Mouse (Mus musculus): ENCODE results near the gene Aen. TPM values are rescaled to one million over a fixed set of nuclear protein-coding genes. Genes with fewer than 3 reads are reported as not detected.

Aen gene
- polyA plus RNA-seq, 1 experiment from 2014 or later, result 38.7 TPM

- 75% methylated on average over 7 of the region's 7 CpGs for WGBS
- Histone ChIP-seq H3K27ac (no peak overlapping the region), H3K4me3 (no peak overlapping the region), H3K27me3 (no peaks in the 10 kb centered on the region), H3K4me2 (no peak overlapping the region), H3K9me3 (no peaks in the 10 kb centered on the region), H3K36me3 (no peaks in the 10 kb centered on the region), H3K9ac (no peak overlapping the region), H3K4me1 (peaks cover 15% of the 10 kb centered on the region)
- ATAC-seq (ENCODE audit: insufficient number of reproducible peaks, low FRiP score, low TSS enrichment, low read depth), result no peak
Measured at GRCm38 (mm10) chr7:78922506-78922905, 26.9 kb downstream of the Aen start.

DNA sequence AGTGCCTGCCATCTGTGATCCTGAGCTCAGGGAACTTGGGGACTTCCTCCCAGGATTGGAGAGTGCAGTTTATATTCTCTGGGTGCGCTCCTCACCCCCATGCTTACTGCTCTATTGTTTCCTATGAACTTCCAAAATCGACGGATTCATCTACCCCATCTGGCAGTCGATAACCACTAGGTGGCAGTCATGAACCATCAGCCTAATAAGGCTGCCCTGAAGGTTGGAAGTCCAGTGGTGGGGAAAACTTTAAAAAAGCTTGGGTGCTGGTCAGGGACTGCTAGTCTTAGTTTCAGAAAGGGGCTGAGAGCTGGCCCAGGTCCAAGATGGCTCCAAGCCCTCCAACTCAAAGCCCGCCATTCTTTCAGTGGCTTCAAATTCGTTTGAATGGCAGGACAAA lies 28.6 kb downstream of the Aen start:
- no peak overlapping the region for H3K4me2 ChIP-seq
- no peaks in the 10 kb centered on the region for H3K36me3 ChIP-seq
- H3K4me3 ChIP-seq, result no peak overlapping the region
- ATAC-seq (ENCODE audit: insufficient number of reproducible peaks, low FRiP score, low TSS enrichment, low read depth), result 0 out of 2 replicates have a peak, but pooled peaks have one; percentile 13
- no peaks in the 10 kb centered on the region for H3K9me3 ChIP-seq
- H3K27me3 ChIP-seq, result no peaks in the 10 kb centered on the region
- WGBS, result 11% methylated on average over 6 of the region's 6 CpGs
- H3K9ac ChIP-seq, result no peak overlapping the region
- H3K27ac ChIP-seq, result peak overlapping the region; percentile 82; the same call in 1 of the 2 replicates
- peaks cover 15% of the 10 kb centered on the region for H3K4me1 ChIP-seq

DNA sequence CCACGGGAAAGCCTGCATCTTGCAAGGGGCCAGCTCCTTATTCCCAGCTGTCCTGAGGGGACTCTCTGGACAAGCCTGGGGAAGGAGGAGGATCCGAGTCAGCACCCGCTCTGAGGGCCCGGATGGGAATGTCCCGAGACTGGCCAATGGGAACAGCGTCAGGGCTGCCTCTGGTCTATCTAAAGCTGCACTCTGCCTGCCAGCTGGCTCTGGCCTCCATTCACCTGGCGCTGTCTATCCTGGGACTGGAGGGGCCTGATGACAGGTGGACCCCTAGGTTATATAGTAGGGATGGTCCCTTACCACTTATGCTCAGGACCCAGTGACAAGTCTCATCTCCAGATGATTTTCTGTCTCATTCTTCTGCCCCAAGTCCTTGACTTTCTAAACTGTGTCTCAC lies 29.1 kb downstream of the Aen start:
- no peak for ATAC-seq (ENCODE audit: insufficient number of reproducible peaks, low FRiP score, low TSS enrichment, low read depth)
- WGBS, result 60% methylated on average over 7 of the region's 7 CpGs
- H3K27ac ChIP-seq, result peak overlapping the region; percentile 82
- no peak overlapping the region for H3K9ac ChIP-seq
- no peak overlapping the region for H3K4me2 ChIP-seq
- no peaks in the 10 kb centered on the region for H3K27me3 ChIP-seq
- no peak overlapping the region for H3K4me3 ChIP-seq
- H3K4me1 ChIP-seq, result peaks cover 15% of the 10 kb centered on the region
- no peaks in the 10 kb centered on the region for H3K9me3 ChIP-seq
- no peaks in the 10 kb centered on the region for H3K36me3 ChIP-seq

DNA sequence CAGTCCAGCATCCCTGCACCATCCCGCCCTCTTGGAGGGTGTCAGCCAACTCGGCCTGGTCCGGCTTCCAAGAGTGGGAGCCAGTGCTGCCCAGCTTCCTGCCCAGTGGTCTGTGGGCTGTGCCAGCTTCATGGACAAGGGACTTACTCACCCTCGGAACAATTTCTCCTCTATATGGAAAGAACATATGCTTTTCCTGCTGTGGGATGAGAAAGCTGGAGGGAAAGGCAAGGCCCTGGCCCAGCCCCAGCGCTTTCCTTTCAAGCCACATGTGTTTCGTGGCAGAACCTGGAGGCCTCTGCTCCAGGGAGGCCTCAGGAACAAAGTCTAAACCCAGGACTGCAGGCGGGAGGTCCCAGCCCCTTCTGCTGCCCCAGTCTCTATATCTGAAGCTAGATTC lies 30.0 kb downstream of the Aen start:
- Histone ChIP-seq H3K4me3 (no peak overlapping the region), H3K9ac (no peak overlapping the region), H3K4me2 (no peak overlapping the region), H3K36me3 (no peaks in the 10 kb centered on the region), H3K4me1 (peaks cover 15% of the 10 kb centered on the region), H3K27ac (peak overlapping the region; percentile 82), H3K27me3 (no peaks in the 10 kb centered on the region), H3K9me3 (no peaks in the 10 kb centered on the region)
- 46% methylated on average over 7 of the region's 7 CpGs for WGBS
- peak; percentile 59 for ATAC-seq (ENCODE audit: insufficient number of reproducible peaks, low FRiP score, low TSS enrichment, low read depth)

GRCm38 (mm10) chr7:78926156-78926555 lies 30.5 kb downstream of the Aen start:
- WGBS, result 69% methylated on average over 9 of the region's 9 CpGs
- ATAC-seq (ENCODE audit: insufficient number of reproducible peaks, low FRiP score, low TSS enrichment, low read depth), result no peak
- peaks cover 15% of the 10 kb centered on the region for H3K4me1 ChIP-seq
- no peaks in the 10 kb centered on the region for H3K9me3 ChIP-seq
- H3K27me3 ChIP-seq, result no peaks in the 10 kb centered on the region
- peak overlapping the region; percentile 82 for H3K27ac ChIP-seq
- no peaks in the 10 kb centered on the region for H3K36me3 ChIP-seq
- H3K9ac ChIP-seq, result no peak overlapping the region
- no peak overlapping the region for H3K4me3 ChIP-seq
- no peak overlapping the region for H3K4me2 ChIP-seq

GRCm38 (mm10) chr7:78927266-78927665 lies 31.6 kb downstream of the Aen start:
- WGBS, result 75% methylated on average over 3 of the region's 3 CpGs
- no peaks in the 10 kb centered on the region for H3K9me3 ChIP-seq
- no peak overlapping the region for H3K4me3 ChIP-seq
- H3K4me1 ChIP-seq, result peaks cover 15% of the 10 kb centered on the region
- H3K4me2 ChIP-seq, result no peak overlapping the region
- H3K27ac ChIP-seq, result no peak overlapping the region
- no peaks in the 10 kb centered on the region for H3K27me3 ChIP-seq
- H3K36me3 ChIP-seq, result no peaks in the 10 kb centered on the region
- no peak for ATAC-seq (ENCODE audit: insufficient number of reproducible peaks, low FRiP score, low TSS enrichment, low read depth)
- H3K9ac ChIP-seq, result no peak overlapping the region

DNA sequence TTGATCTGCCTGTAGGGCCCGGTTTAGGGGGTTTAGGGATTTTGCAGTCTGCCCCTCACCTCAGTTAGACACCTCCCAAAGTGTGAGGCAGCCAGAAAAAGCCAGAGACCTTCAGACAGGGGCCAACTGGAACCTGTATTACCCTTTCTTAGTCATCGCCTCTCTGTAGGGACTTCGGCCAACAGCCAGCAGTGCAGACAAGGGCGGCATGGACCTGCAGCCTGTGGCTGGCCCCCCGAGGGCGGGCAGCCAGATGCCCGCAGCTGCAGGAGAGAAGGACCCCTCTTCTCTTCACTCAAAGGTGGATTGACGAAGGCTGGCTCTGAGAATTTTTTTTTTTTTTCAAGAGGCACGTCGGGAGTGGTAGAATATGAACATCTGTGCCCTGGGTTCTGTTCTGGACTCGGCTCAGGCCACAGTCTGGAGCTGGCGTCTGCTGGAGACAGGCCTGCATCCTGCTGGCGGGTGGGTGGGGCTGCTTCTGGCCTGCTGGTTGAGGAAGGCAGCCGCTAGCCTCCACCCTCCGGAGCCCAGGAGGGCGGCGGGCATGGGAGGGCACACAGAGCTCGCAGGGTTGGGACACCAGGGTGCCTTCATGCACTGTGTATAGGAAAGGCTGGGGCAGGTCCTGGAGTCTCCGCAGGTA lies 43.4 kb downstream of the Aen start:
- Histone ChIP-seq H3K9ac (no peak overlapping the region), H3K9me3 (no peaks in the 10 kb centered on the region), H3K4me1 (peaks cover 11% of the 10 kb centered on the region), H3K27me3 (no peaks in the 10 kb centered on the region), H3K4me3 (no peak overlapping the region), H3K27ac (peak overlapping the region; percentile 71), H3K4me2 (no peak overlapping the region), H3K36me3 (no peaks in the 10 kb centered on the region)
- WGBS, result 49% methylated on average over 19 of the region's 19 CpGs
- peak; percentile 83 for ATAC-seq (ENCODE audit: insufficient number of reproducible peaks, low FRiP score, low TSS enrichment, low read depth)

DNA sequence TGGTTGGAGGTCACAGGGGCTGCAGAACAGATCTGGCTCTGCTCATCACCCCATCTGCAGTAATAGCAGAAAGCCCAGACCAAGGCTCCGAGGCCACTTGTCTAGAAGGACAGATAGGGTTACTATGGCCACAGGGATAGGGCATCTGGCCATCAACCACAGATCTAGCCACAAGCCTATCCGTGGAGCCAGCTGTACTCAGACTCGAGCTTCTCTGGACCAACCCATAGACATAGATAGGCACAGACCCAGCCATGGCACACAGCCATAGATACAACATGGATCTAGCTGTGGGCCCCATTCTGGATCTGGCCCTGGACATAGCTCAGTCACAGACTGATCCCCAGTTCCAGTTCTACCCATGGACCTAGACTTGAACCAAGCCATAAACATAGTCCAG lies 45.3 kb downstream of the Aen start:
- no peak overlapping the region for H3K9ac ChIP-seq
- no peak overlapping the region for H3K4me3 ChIP-seq
- H3K36me3 ChIP-seq, result no peaks in the 10 kb centered on the region
- no peak overlapping the region for H3K4me2 ChIP-seq
- H3K27ac ChIP-seq, result no peak overlapping the region
- H3K9me3 ChIP-seq, result no peaks in the 10 kb centered on the region
- no peaks in the 10 kb centered on the region for H3K27me3 ChIP-seq
- 87% methylated on average over 3 of the region's 3 CpGs for WGBS
- peaks cover 11% of the 10 kb centered on the region for H3K4me1 ChIP-seq
- no peak for ATAC-seq (ENCODE audit: insufficient number of reproducible peaks, low FRiP score, low TSS enrichment, low read depth)

GRCm38 (mm10) chr7:78942544-78942943 lies 46.9 kb downstream of the Aen start:
- H3K36me3 ChIP-seq, result no peaks in the 10 kb centered on the region
- H3K27me3 ChIP-seq, result no peaks in the 10 kb centered on the region
- WGBS, result 86% methylated on average over 2 of the region's 2 CpGs
- no peak overlapping the region for H3K27ac ChIP-seq
- no peaks in the 10 kb centered on the region for H3K9me3 ChIP-seq
- no peak overlapping the region for H3K9ac ChIP-seq
- no peak for ATAC-seq (ENCODE audit: insufficient number of reproducible peaks, low FRiP score, low TSS enrichment, low read depth)
- no peak overlapping the region for H3K4me3 ChIP-seq
- H3K4me2 ChIP-seq, result no peak overlapping the region
- peaks cover 11% of the 10 kb centered on the region for H3K4me1 ChIP-seq

- Histone ChIP-seq H3K4me2 (peak overlapping the region; percentile 21; the same call in 1 of the 2 replicates), H3K27me3 (no peaks in the 10 kb centered on the region), H3K4me3 (no peak overlapping the region), H3K27ac (peak overlapping the region; percentile 78), H3K9me3 (no peaks in the 10 kb centered on the region), H3K36me3 (no peaks in the 10 kb centered on the region), H3K9ac (no peak overlapping the region), H3K4me1 (peaks cover 29% of the 10 kb centered on the region)
- WGBS, result 11% methylated on average over 11 of the region's 11 CpGs
- ATAC-seq (ENCODE audit: insufficient number of reproducible peaks, low FRiP score, low TSS enrichment, low read depth), result no peak
Measured at GRCm38 (mm10) chr7:78953886-78954572, 58.4 kb downstream of the Aen start.

DNA sequence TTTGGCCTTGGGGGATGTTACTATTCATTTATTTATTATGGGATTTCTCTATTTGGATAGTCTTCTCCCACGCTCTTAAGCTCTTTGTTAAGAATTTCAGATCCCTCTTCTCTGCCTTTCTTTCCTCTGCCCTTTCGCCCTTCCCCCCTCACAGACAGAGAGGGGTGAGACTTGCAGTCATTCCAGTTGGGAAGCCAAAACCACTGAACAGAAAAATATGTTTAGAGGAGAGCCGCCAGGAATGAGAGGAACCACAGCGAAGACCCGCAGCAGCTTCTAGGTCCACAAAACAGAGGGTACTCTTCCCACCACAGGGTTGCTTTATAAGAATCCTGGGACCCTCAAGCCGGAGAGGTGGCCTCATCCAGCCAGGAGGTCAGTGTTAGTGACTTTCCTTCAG lies 59.0 kb downstream of the Aen start:
- H3K27me3 ChIP-seq, result no peaks in the 10 kb centered on the region
- peaks cover 29% of the 10 kb centered on the region for H3K4me1 ChIP-seq
- no peaks in the 10 kb centered on the region for H3K36me3 ChIP-seq
- no peaks in the 10 kb centered on the region for H3K9me3 ChIP-seq
- no peak overlapping the region for H3K4me3 ChIP-seq
- no peak overlapping the region for H3K4me2 ChIP-seq
- 63% methylated on average over 6 of the region's 6 CpGs for WGBS
- ATAC-seq (ENCODE audit: insufficient number of reproducible peaks, low FRiP score, low TSS enrichment, low read depth), result no peak
- peak overlapping the region; percentile 78 for H3K27ac ChIP-seq
- no peak overlapping the region for H3K9ac ChIP-seq

- Histone ChIP-seq H3K4me1 (peaks cover 29% of the 10 kb centered on the region), H3K9ac (no peak overlapping the region), H3K36me3 (no peaks in the 10 kb centered on the region), H3K4me3 (no peak overlapping the region), H3K27ac (peak overlapping the region; percentile 78), H3K27me3 (no peaks in the 10 kb centered on the region), H3K9me3 (no peaks in the 10 kb centered on the region), H3K4me2 (no peak overlapping the region)
- no peak for ATAC-seq (ENCODE audit: insufficient number of reproducible peaks, low FRiP score, low TSS enrichment, low read depth)
- 65% methylated on average over 6 of the region's 6 CpGs for WGBS
Measured at GRCm38 (mm10) chr7:78955086-78955485, 59.4 kb downstream of the Aen start.

Data from limb, embryonic 15.5 days (tissue).